Mouse (Mus musculus) liver, embryonic 14.5 days (tissue): ENCODE results near the gene Tex38.

Experiments
- CTCF ChIP-seq: IDR thresholded peaks from 2 replicates; pipeline ENCODE4 v1.5.1; 2016; ENCODE audit warnings: antibody characterized with exemption, low read depth, control low read depth
- EP300 ChIP-seq: IDR thresholded peaks from 2 replicates; pipeline ENCODE4 v1.6.1; 2016; ENCODE audit warnings: antibody characterized with exemption, low read depth

GRCm38 (mm10) chr4:115777627-115778026, 3.2 kb downstream of the Tex38 start:
- TF ChIP-seq CTCF = no peak
- no peak for TF ChIP-seq EP300
